Mouse (Mus musculus) heart, postnatal 10 days (tissue): ENCODE results near the gene Grm7. TPM values are rescaled to one million over a fixed set of nuclear protein-coding genes. Genes with fewer than 3 reads are reported as not detected.

Source experiments
- DNase-seq, 2 experiments: peaks; one replicate each; pipeline ENCODE4 v3.0.0; 2021
- intact Hi-C: fragments of 180-260 bp; cut with DNase I; formaldehyde crosslinking; loops from one replicate; pipeline ENCODE4 v1.15.1; 2025
- total RNA-seq, 2 experiments: library from RNA; stranded (reverse); gene quantifications; 2 replicates each; pipeline ENCODE4 v1.2.3; 2021

The Grm7 gene
- total RNA-seq, 2 experiments from 2014 or later: 0.07 TPM; not detected in 1

DNA sequence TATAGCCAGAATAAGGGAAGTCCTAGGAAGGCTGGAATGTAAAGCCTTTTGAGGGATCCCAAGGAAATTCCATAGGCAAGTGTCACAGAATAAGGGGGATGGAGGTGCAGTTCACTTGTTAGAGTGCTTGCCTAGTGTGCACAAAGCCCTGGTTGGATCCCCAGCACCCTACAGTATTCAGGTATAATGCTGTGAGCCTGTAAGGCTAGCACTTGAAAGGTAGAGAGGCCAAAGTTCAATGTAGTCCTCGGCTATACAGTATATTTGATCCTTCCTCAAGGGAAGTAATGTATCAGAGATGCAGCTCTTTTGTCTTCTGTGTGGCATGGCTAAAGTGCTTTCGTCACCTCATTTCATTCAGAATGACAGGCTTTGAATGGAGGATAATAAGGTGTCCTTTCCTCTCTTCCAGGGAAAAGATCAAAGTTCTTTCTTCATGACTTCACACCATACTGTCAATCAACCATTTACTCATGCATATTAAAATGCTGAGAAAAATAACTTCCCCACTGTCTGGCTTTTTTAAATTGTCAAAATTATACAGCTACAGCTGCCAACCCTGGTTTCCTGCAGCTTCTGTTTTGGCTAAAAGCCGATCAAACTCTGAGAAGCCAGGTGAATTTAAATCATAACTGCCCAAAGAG, 658.7 kb downstream of the Grm7 start:
- intact Hi-C loops: no loop called here

GRCm38 (mm10) chr6:111361681-111362080, 716.3 kb downstream of the Grm7 start:
- intact Hi-C loops: no loop called here
- DNase-seq: no peak

More for the DNA sequence above, 658.7 kb downstream of the Grm7 start:
- DNase-seq: no peak

GRCm38 (mm10) chr6:111368111-111368510, 722.7 kb downstream of the Grm7 start:
- intact Hi-C loops: no loop called here
- no peak for DNase-seq

DNA sequence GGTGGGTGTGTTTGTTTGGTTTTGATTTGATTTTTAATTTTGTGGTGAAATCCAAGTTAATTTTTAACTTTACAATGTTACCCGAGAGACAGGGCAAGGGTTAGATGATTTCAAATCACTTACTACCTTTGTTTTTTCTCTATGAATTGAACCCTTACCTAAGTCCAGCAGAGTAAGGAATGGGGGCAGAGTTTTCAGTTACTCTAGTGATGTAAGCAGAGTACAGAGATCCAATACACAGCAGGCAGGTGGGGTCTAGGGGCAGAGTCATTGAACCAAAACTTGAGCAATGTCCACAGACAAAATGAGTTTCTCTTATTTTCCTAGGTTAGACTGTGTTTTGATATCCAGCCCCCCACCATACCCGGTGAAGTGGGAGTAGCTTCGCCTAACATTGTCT, 723.2 kb downstream of the Grm7 start:
- intact Hi-C loops: no loop called here
- DNase-seq: no peak

- intact Hi-C loops: no loop called here
- no peak for DNase-seq
Measured at GRCm38 (mm10) chr6:111369013-111369412, 723.6 kb downstream of the Grm7 start.

- no peak for DNase-seq
- intact Hi-C loops: no loop called here
Measured at GRCm38 (mm10) chr6:111371581-111372349, 726.4 kb downstream of the Grm7 start.

GRCm38 (mm10) chr6:111372626-111373380, 727.4 kb downstream of the Grm7 start:
- intact Hi-C loops: no loop called here
- no peak for DNase-seq

GRCm38 (mm10) chr6:111380710-111381109, 735.3 kb downstream of the Grm7 start:
- no peak for DNase-seq
- intact Hi-C loops: no loop called here

GRCm38 (mm10) chr6:111408750-111409149, 763.4 kb downstream of the Grm7 start:
- intact Hi-C loops: no loop called here
- DNase-seq: no peak

- intact Hi-C loops: no loop called here
- DNase-seq: no peak
Measured at GRCm38 (mm10) chr6:111424737-111425136, 779.4 kb downstream of the Grm7 start.

DNA sequence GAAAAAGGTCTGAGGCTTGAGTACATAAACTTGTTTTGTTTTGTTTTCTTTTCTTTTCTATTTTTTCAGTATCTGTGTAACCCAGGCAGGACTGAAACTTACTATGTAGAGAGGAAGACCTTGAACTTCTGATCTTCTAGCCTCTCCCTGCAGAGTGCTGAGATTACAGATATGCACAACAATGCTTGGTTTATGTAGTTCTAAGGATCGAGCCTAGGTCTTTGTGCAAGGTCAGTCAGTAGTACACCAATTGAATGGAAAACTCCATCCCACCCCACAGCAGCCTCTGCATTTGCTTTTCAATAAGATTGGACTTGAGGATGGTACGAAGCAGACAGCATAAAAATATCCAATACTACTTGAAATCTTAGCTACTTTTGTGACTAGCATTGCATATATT, 800.8 kb downstream of the Grm7 start:
- no peak for DNase-seq
- intact Hi-C loops: no loop called here

GRCm38 (mm10) chr6:111447851-111448250, 802.5 kb downstream of the Grm7 start:
- DNase-seq: no peak
- intact Hi-C loops: no loop called here

DNA sequence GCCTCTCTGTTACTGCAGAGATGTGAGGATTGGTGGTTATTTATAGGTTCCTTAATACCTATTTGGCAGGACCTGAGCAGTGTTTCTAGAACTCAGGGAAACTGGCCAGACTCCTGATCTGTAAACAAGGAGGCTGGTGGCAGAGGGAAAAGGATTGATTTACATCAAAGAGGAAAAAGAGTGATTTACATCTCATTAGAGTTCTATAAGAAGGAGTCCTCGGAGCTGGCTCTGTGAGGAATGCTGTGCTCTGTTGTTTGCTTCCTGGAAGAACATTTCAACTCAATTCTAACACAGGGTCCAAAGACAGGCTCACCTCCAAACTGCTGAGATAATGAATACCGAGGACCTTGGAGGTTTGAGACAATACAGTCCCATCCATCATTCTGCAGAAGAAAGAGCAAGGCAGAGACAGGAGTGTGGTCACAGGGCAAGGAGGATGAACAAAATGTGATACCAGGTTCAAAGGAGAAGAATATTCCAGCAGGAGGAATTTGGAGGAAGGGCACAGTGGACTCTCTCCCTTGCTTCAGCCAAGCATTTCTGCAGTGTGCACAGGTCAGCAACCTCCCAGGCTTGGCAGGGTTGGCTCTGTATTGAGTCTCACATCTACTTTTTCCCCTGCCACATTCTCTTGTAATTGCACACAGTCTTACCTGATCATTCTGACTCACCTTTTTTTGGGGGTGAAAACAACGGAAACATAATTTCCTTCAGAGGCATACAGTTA, 803.8 kb downstream of the Grm7 start:
- peak; percentile 5 to 14 for DNase-seq
- intact Hi-C loops: no loop called here

GRCm38 (mm10) chr6:111481866-111482265, 836.5 kb downstream of the Grm7 start:
- intact Hi-C loops: no loop called here
- no peak for DNase-seq

DNA sequence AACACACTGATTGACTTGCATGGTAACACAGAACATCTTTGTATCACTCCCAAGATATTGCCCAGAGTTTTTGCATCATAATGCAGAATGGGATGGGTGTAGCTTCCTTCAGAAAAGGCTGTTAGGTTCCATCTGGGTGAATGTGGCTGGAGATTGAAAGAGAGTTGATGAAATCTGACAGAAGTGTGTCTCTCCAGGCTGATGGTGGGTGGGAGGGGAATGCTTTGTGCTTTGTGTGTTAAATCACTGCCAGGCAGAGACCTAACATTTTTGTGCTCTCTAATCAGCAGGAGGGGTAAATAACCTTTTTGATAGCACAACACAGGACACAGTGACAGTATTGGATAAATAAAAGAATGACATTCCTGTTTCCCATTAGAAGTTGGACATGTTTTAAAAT, 840.7 kb downstream of the Grm7 start:
- no peak for DNase-seq
- intact Hi-C loops: no loop called here

GRCm38 (mm10) chr6:111487556-111487955, 842.2 kb downstream of the Grm7 start:
- DNase-seq: no peak
- intact Hi-C loops: no loop called here

DNA sequence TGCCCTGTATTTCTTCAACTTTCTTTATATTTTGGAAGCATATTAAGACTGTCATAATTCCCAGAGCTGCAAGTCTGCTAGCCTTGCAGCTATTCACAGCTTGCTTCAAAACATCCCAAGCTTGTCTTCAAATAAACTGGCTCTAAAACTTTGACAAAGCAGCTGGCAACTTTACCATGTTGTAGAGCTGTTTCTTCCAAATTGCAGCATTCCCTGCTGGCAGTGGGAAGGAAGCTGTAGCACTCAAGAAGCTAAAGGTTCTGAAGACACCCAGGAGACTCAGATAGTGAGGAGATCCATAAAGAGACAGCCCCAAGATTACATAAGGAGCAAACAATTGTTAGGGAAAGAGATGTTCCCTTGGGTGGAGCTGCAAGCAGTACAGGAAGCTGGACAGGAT, 846.8 kb downstream of the Grm7 start:
- no peak for DNase-seq
- intact Hi-C loops: no loop called here

DNA sequence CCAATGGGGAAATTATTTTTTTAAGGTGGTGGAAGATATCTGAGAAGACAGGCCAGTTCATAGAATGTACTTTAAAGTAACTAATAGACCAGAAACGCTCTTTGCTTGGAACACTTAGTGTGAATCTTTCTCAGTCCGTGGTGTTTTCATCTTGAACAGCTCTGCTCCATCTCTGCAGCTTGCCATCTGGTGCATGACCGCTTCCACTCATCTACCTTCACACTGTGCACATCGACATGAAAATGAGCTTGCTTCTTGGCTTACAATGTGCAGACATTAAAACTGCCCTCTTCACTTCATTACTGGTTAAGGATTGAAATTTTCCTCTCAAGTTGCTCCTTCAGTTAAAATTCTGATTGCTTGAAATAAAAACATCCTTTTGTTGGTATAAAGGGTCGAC, 854.2 kb downstream of the Grm7 start:
- no peak for DNase-seq
- intact Hi-C loops: no loop called here

DNA sequence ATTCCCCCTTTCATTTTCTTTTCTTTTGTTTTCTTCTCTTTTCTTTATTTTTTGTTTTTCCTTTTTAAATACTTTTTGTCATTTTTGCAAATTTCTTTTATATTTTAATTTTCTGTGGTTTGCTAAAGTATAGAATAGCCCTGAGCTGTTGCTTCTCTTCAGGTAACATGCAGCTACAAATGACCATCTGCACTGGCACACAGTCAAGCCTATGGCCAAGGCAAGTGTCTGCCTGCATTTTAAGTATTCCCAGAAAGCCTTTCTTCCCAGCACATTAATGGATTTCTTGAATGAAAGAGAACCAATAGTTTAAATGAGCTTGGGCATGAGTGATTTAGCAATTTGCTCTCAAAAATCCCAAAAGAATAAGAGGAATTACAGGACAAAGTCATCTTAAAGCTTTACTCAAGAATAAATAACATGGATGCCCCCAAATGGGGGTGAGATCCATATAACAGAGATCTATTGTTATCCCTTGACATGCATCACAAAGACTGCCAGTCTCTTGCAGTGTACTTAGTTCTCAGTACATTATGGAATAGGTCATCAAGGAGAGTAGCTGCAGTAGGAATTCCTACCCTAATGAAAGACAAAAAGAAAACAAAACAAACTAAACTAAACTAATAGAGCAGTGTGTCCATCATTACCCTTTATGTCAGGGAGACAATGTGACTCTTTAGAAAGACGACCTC, 865.5 kb downstream of the Grm7 start:
- intact Hi-C loops: no loop called here
- DNase-seq: no peak

- no peak for DNase-seq
- intact Hi-C loops: no loop called here
Measured at GRCm38 (mm10) chr6:111512359-111512758, 867.0 kb downstream of the Grm7 start.
